Mouse (Mus musculus) liver, embryonic 14.5 days (tissue): Measurements from ENCODE around the gene Tspan1.

ENCODE experiments used
- CTCF ChIP-seq: IDR thresholded peaks from 2 replicates; pipeline ENCODE4 v1.5.1; 2016; ENCODE audit warnings: antibody characterized with exemption, low read depth, control low read depth
- EP300 ChIP-seq: IDR thresholded peaks from 2 replicates; pipeline ENCODE4 v1.6.1; 2016; ENCODE audit warnings: antibody characterized with exemption, low read depth

DNA sequence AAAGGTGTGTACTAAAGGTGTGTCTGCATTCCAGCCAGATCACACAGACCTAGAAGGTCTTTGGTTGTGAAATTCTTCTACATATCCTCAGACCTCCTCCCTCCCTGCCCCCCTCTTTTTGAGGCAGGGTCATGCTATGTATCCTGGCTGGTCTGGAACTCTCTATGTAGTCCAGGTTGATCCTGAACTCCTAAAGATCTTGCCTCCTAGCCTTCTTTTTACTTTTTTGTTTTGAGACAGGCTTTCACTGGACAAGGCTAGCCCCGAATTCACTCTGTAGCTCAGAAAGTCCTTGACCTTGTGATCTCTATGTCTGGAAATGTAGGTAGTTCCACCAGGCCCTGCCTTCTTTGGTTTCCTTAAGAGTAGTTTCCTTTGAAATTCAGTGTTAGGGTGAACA, 41.5 kb upstream of the Tspan1 start:
- TF ChIP-seq CTCF (no peak), EP300 (no peak)
